Mouse (Mus musculus) embryonic facial prominence, embryonic 11.5 days (tissue): ENCODE results near the gene Spty2d1. TPM values are rescaled to one million over a fixed set of nuclear protein-coding genes. Genes with fewer than 3 reads are reported as not detected.

Experiments used
- ATAC-seq: fragments of 200-750 bp; cut with Nextera tagmentation; replicated peaks from 2 replicates; pipeline ENCODE4 v1.8.0; 2017; ENCODE audit warnings: low read depth; ENCODE audit not compliant: insufficient number of reproducible peaks, low FRiP score, low TSS enrichment
- DNase-seq: peaks from one replicate; pipeline ENCODE4 v3.0.0-alpha.2; 2015; ENCODE audit warnings: low spot score
- H3K27ac ChIP-seq: fragments of 300-500 bp; sonication (generic); replicated peaks from 2 replicates; pipeline ENCODE4 v1.5.1; 2014; ENCODE audit warnings: mild to moderate bottlenecking, low read depth, low read length, control low read depth
- H3K27me3 ChIP-seq: fragments of 300-500 bp; sonication (generic); 2 replicates; pipeline ENCODE4 v1.6.1; 2014; ENCODE audit warnings: mild to moderate bottlenecking, low read length, moderate library complexity, mixed read lengths; ENCODE audit not compliant: control insufficient read depth, insufficient read depth
- H3K36me3 ChIP-seq: fragments of 300-500 bp; sonication (generic); replicated peaks from 2 replicates; pipeline ENCODE4 v1.6.1; 2014; ENCODE audit warnings: low read depth, mild to moderate bottlenecking, low read length, moderate library complexity, mixed read lengths; ENCODE audit not compliant: control insufficient read depth, insufficient read depth
- H3K4me1 ChIP-seq: fragments of 300-500 bp; sonication (generic); 2 replicates; pipeline ENCODE4 v1.6.1; 2014; ENCODE audit warnings: low read length, mixed read lengths; ENCODE audit not compliant: control insufficient read depth, insufficient read depth
- H3K4me2 ChIP-seq: fragments of 300-500 bp; sonication (generic); 2 replicates; pipeline ENCODE4 v1.6.1; 2014; ENCODE audit warnings: low read depth, mild to moderate bottlenecking, control low read depth, low read length, moderate library complexity
- H3K4me3 ChIP-seq: fragments of 300-500 bp; sonication (generic); 2 replicates; pipeline ENCODE4 v1.5.1; 2014; ENCODE audit warnings: low read depth, low read length, control low read depth
- H3K9ac ChIP-seq: fragments of 300-500 bp; sonication (generic); replicated peaks from 2 replicates; pipeline ENCODE4 v1.6.1; 2014; ENCODE audit warnings: mild to moderate bottlenecking, control low read depth, low read length
- H3K9me3 ChIP-seq: fragments of 300-500 bp; sonication (generic); replicated peaks from 2 replicates; pipeline ENCODE4 v1.6.1; 2016; ENCODE audit warnings: mild to moderate bottlenecking, low read length, inconsistent platforms, mixed read lengths; ENCODE audit not compliant: control insufficient read depth
- WGBS: fragments of 180-500 bp; shearing (Covaris S2); extraction: QIAGEN DNeasy Blood & Tissue Kit; methylation state at CpG from one replicate; pipeline ENCODE4 v1.1.7; 2014; 5-methylcytosine and 5-hydroxymethylcytosine counted together
- polyA plus RNA-seq: library from polyadenylated mRNA; unstranded; fragments of >200 nt; fragmentation: Nextera tagmentation; extraction: Ambion mirVana; gene quantifications from 2 replicates; pipeline ENCODE4 v1.2.1, GENCODE M21; 2014

Spty2d1 gene
- polyA plus RNA-seq, 1 experiment from 2014 or later: 14.5 TPM

DNA sequence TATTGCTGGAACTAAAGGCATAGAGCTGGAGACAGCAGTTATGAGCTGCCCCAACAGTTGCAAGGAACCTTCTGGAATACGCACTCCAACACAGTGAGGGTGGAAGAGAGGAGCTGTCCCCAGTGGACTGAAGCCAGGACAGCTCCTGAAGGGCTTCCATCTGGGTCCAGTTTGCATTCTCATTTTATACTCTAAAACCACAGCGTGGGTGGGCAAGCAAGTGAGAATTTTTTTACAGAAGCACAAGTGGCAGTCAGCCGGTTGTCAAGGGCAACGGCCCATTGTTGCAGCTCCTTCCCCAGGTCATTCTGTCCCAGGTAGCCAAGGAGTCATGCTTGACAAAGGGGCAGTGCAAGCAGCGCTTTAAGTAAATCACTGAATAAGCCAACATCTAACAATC, 11.4 kb upstream of the Spty2d1 start:
- H3K4me1 ChIP-seq: peaks cover 3% of the 10 kb centered on the region; the same call in 1 of the 2 replicates
- no peaks in the 10 kb centered on the region for H3K9me3 ChIP-seq
- H3K27me3 ChIP-seq: no peaks in the 10 kb centered on the region
- whole genome bisulfite sequencing: 65% methylated on average over 5 of the region's 5 CpGs
- DNase-seq (no peak), ATAC-seq (no peak)
- no peak overlapping the region for H3K4me2 ChIP-seq
- no peaks in the 10 kb centered on the region for H3K36me3 ChIP-seq
- no peak overlapping the region for H3K27ac ChIP-seq
- no peak overlapping the region for H3K9ac ChIP-seq
- H3K4me3 ChIP-seq: no peak overlapping the region

DNA sequence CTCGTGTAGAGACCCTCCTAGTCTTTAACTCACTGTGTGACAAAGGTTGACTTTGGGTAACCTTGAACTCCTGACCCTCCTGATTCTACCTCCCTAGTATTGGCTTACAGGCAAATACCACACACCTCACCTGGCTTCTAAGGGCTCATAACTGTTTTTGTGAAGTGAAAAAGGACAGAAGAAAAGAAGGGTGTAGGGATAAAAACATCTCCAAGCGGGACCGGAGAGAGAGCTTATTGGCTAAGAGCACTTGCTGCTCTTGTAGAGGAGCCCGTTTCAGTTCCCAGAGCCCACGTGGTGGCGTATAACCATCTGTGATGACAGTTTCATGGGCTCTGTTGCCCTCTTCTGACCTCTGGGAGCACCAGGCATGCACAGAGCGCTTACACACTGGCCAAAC, 8.9 kb upstream of the Spty2d1 start:
- Histone ChIP-seq H3K9me3 (no peaks in the 10 kb centered on the region), H3K4me2 (no peak overlapping the region), H3K27me3 (no peaks in the 10 kb centered on the region), H3K9ac (no peak overlapping the region), H3K36me3 (no peaks in the 10 kb centered on the region), H3K4me3 (no peak overlapping the region), H3K27ac (no peak overlapping the region), H3K4me1 (peaks cover 3% of the 10 kb centered on the region; the same call in 1 of the 2 replicates)
- ATAC-seq (no peak), DNase-seq (no peak)
- WGBS: 70% methylated on average over 7 of the region's 7 CpGs

DNA sequence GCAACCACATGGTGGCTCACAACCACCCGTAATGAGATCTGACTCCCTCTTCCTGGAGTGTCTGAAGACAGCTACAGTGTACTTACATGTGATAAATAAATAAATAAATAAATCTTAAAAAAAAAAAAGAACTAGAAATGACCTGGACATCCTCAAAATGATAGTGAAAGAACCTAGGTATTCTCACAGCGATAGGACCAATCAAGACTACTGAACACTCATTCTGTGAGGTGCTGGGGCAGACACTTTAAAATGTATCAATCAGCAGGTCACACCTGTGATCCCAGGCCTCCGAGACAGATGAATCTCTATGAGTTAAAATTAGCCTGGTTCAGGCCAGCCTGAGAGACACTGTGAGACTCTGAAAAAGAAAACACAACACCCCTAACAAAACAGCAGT, 8.4 kb upstream of the Spty2d1 start:
- no peak overlapping the region for H3K4me2 ChIP-seq
- no peak for ATAC-seq
- H3K4me3 ChIP-seq: no peak overlapping the region
- H3K9ac ChIP-seq: no peak overlapping the region
- H3K27me3 ChIP-seq: no peaks in the 10 kb centered on the region
- no peak overlapping the region for H3K27ac ChIP-seq
- 69% methylated on average over 3 of the region's 3 CpGs for WGBS
- H3K9me3 ChIP-seq: no peaks in the 10 kb centered on the region
- DNase-seq: no peak
- H3K36me3 ChIP-seq: no peaks in the 10 kb centered on the region
- H3K4me1 ChIP-seq: peaks cover 3% of the 10 kb centered on the region; the same call in 1 of the 2 replicates

DNA sequence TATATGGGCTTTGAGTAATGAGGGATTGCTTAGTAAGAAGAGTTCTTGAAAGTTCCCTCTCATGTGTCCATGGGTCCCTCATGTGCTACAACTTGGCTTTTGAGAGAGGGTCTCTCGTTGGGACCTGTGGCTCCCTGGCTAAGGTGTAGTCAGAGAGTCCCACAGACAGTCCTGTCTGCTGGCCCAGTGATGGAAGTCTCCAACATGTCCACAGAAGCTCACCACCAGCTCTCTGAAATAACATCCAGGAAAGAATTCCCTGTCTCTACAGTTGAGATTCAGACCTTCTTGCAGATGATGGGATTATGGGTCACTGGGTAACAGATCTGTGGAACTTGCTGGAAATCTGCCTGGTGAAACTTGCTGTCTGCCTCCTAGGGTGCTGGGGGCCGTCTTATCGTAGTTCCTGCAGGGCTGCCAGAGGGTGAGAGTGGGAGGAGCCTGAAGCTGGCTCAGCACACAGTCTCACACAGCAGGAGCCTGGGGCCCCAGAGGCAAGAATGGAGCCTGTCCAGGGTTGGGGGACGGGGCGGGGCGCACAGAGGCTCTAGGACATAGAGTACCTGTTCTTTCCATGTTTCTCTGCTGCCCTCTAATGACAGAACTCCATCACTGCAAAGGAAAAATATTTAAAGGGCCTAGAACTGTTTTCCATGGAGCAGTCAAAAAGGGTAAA, 7.3 kb upstream of the Spty2d1 start:
- Histone ChIP-seq H3K4me2 (no peak overlapping the region; the same call in 1 of the 2 replicates), H3K9ac (peak overlapping the region; percentile 29; the same call in 1 of the 2 replicates), H3K27me3 (no peaks in the 10 kb centered on the region), H3K4me1 (peaks cover 3% of the 10 kb centered on the region; the same call in 1 of the 2 replicates), H3K9me3 (no peaks in the 10 kb centered on the region), H3K27ac (no peak overlapping the region), H3K36me3 (no peaks in the 10 kb centered on the region), H3K4me3 (no peak overlapping the region)
- 9% methylated on average over 6 of the region's 6 CpGs for WGBS
- ATAC-seq (peak; percentile 97), DNase-seq (peak; percentile 89)

DNA sequence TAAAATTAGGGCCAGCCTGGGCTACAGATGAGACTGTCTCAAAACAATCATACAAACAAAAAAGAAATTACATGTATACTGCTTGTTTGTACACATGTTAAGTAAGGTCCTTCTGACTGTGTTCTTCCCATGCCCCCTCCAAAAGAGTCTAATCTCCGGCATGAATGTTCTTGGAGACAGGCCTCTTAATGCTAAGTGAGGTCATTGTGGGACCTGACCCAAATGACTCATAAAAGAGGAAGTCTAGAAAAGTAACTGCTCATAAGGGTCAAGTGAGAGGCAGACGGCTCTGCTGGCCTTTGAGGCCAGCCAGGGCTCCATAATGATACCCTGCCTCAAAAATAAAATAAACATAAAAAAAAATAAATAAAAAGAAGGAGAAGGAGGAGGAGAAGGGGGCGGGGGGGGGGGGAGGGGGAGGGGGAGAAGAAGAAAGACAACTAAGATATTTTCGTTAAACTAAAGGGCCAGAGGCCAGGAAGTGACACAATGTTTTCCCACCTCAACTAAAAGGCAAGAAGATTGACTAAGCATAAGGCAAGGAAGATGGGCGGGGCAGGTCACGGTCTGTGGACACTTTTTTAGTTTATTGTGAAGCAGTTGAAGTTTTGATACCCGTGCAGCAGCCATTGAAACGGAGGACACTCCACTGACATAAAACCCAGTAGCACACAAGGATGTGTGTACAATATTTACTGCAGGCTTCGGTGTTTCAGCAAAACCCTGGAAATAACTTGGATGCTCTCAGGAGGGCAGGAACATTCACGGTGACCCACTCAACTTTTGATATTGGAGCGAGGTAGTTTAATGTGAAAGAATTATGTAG, 6.6 kb upstream of the Spty2d1 start:
- no peak overlapping the region for H3K4me2 ChIP-seq
- no peaks in the 10 kb centered on the region for H3K27me3 ChIP-seq
- H3K36me3 ChIP-seq: no peaks in the 10 kb centered on the region
- peaks cover 3% of the 10 kb centered on the region; the same call in 1 of the 2 replicates for H3K4me1 ChIP-seq
- H3K9me3 ChIP-seq: no peaks in the 10 kb centered on the region
- ATAC-seq: no peak
- no peak overlapping the region for H3K9ac ChIP-seq
- H3K4me3 ChIP-seq: no peak overlapping the region
- DNase-seq: no peak
- 65% methylated on average over 10 of the region's 11 CpGs for WGBS
- H3K27ac ChIP-seq: no peak overlapping the region

DNA sequence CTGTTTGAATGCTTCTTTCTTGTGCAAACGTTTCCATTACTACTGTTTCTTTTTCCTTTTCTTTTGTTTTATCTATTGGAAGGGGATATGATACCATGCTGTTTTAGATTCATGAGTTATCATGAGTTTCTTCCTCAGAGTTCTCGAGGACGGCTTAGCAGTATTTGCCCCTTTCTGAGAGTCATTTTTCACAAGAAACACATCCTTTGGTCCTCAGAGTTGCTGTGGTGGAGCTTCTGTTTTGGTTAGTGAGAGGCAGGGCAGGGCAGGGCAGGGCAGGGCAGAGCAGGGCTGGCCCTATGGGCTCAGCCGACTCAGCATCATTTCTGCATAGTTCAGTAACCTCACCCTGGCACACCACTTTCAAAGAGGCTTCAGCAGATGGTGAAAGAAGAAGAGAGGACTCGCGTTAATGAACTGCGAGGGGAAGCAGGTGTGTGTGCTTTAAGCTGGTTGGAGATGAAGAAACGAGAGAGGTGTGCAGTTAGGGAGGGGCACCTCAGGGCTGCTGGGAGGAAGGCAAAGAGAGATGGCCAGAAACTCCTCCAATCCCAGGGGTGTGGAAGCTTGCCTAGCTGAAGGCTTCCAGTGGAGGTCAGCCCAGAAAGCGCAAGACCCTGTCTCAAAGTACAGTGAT, 5.0 kb upstream of the Spty2d1 start:
- H3K9me3 ChIP-seq: no peaks in the 10 kb centered on the region
- no peaks in the 10 kb centered on the region for H3K27me3 ChIP-seq
- DNase-seq: no peak
- no peak overlapping the region for H3K27ac ChIP-seq
- H3K4me1 ChIP-seq: peaks cover 3% of the 10 kb centered on the region; the same call in 1 of the 2 replicates
- no peaks in the 10 kb centered on the region for H3K36me3 ChIP-seq
- 47% methylated on average over 9 of the region's 9 CpGs for WGBS
- H3K4me2 ChIP-seq: no peak overlapping the region
- no peak overlapping the region for H3K9ac ChIP-seq
- no peak overlapping the region for H3K4me3 ChIP-seq
- ATAC-seq: no peak

DNA sequence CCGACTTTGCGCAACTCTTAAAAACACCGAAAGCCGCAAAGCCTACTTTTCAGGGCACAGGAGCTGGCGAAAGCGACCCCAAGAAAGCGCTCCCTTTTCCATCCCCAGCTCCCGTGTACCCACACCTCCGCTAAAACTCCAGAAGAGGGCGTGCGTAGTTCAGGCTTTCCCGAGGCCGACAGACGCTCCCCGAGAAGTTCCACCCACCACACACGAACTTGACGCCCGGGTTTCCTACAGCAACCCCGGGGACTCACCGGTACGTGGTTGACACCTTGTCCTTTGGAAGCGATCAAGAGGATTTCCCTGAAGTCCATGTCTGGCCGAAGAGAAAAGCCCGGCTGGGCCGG, 418 bp downstream of the Spty2d1 start:
- peak overlapping the region; percentile 78 for H3K4me3 ChIP-seq
- peak overlapping the region; percentile 72 for H3K9ac ChIP-seq
- ATAC-seq (peak; percentile 60), DNase-seq (peak; percentile 75)
- H3K9me3 ChIP-seq: no peaks in the 10 kb centered on the region
- H3K4me1 ChIP-seq: no peaks in the 10 kb centered on the region
- no peaks in the 10 kb centered on the region for H3K36me3 ChIP-seq
- peak overlapping the region; percentile 79 for H3K4me2 ChIP-seq
- no peaks in the 10 kb centered on the region for H3K27me3 ChIP-seq
- 0 out of 2 replicates have a peak overlapping the region, but pooled peaks have one; percentile 35 for H3K27ac ChIP-seq
- 0% methylated on average over 25 of the region's 25 CpGs for WGBS
